Mouse (Mus musculus) MEL (cell line): ENCODE data around the gene Vps13d.

Source experiments
- CTCF ChIP-seq, 3 experiments: IDR thresholded peaks in 2 of 3; conservative IDR thresholded peaks in 1 of 3; 2 replicates each; pipeline ENCODE4 v1.5.1; 2011 to 2012; ENCODE audit warnings: low read length in 3 of 3, low read depth in 2 of 3, mild to moderate bottlenecking in 2 of 3, improper control_type of control experiment in 1 of 3, inconsistent platforms in 1 of 3, mixed read lengths in 1 of 3, moderate library complexity in 1 of 3; ENCODE audit not compliant: control insufficient read depth in 1 of 3, insufficient read depth in 1 of 3, poor library complexity in 1 of 3, severe bottlenecking in 1 of 3
- EP300 ChIP-seq, 2 experiments: IDR thresholded peaks; 2 replicates each; pipeline ENCODE4 v1.6.1; 2011; ENCODE audit warnings: improper control_type of control experiment in 2 of 2, low read length in 2 of 2, low read depth in 1 of 2, mild to moderate bottlenecking in 1 of 2
- POLR2A ChIP-seq, 2 experiments: IDR thresholded peaks; 2 replicates each; pipeline ENCODE4 v1.6.1; 2011 to 2012; ENCODE audit warnings: low read length in 2 of 2, mild to moderate bottlenecking in 2 of 2, control low read depth in 1 of 2, improper control_type of control experiment in 1 of 2, low read depth in 1 of 2, moderate library complexity in 1 of 2; ENCODE audit not compliant: control insufficient read depth in 1 of 2, insufficient read depth in 1 of 2, poor library complexity in 1 of 2
- SMC3 ChIP-seq: IDR thresholded peaks from 2 replicates; pipeline ENCODE4 v1.6.1; 2011; ENCODE audit warnings: low read depth, low read length, improper control_type of control experiment
- TCF12 ChIP-seq: IDR thresholded peaks from 2 replicates; pipeline ENCODE4 v1.6.1; 2014; ENCODE audit warnings: low read depth, mild to moderate bottlenecking, inconsistent platforms, low read length, improper control_type of control experiment, moderate library complexity
- UBTF ChIP-seq: IDR thresholded peaks from 2 replicates; pipeline ENCODE4 v1.6.1; 2012; ENCODE audit warnings: low read depth, mild to moderate bottlenecking, inconsistent platforms, low read length, improper control_type of control experiment, moderate library complexity, borderline replicate concordance; ENCODE audit not compliant: insufficient read depth
- USF2 ChIP-seq, 2 experiments: IDR thresholded peaks; 2 replicates each; pipeline ENCODE4 v1.6.1; 2011 to 2012; ENCODE audit warnings: improper control_type of control experiment in 2 of 2, low read length in 2 of 2, borderline replicate concordance in 1 of 2, inconsistent platforms in 1 of 2, low read depth in 1 of 2, mild to moderate bottlenecking in 1 of 2; ENCODE audit not compliant: insufficient read depth in 1 of 2

DNA sequence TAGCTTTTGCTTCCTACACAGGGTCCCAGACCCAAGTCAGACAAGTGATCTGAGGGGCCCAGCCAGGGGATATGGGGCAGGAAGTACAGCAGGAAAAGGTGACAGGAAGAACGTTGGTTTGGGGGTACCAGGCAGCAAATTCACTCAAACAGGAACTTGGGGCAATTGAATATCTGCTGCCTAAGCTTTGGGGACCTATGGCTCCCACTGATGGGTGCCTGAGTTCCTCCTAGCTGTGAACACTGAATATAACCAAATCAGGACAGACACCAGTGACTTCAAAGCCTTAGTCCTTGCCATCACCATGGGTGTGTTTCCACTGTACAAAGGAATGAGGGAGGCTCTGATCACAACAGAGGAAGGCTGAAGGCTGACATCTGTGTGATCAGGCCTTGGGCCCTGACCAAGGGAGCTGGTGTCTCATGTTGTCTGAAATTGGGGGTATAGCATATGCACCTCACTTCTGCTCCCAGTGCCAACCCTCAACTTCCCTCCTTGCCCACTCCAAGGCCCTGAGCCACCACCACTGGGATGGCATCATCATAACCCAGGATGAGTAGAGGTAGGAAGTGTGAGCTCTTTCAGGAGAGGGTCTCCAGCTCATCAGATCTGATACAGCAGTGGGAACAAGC, 48.0 kb upstream of the Vps13d start:
- TF ChIP-seq CTCF (IDR thresholded peaks at IDR 0.05 in 2 of 3, conservative IDR thresholded peaks at IDR 0.05 in 1 of 3; ENCODE audit: control insufficient read depth in 1 of 3, insufficient read depth in 1 of 3, low read depth in 2 of 3, low read length in 3 of 3, poor library complexity in 1 of 3, severe bottlenecking in 1 of 3) (no peak), TCF12 (no peak), UBTF (no peak), EP300 (IDR thresholded peaks at IDR 0.05; ENCODE audit: low read depth in 1 of 2, low read length in 2 of 2) (no peak), USF2 (IDR thresholded peaks at IDR 0.05; ENCODE audit: borderline replicate concordance in 1 of 2, insufficient read depth in 1 of 2, low read depth in 1 of 2, low read length in 2 of 2) (no peak), POLR2A (IDR thresholded peaks at IDR 0.05; ENCODE audit: control insufficient read depth in 1 of 2, insufficient read depth in 1 of 2, low read depth in 1 of 2, low read length in 2 of 2, poor library complexity in 1 of 2) (no peak), SMC3 (no peak)
